Mouse (Mus musculus): ENCODE data around the gene Erich4. TPM values are rescaled to one million over a fixed set of nuclear protein-coding genes. Genes with fewer than 3 reads are reported as not detected.

Erich4 gene
- polyA plus RNA-seq (2012; rRNA removed): not detected in 2 replicates

GRCm38 (mm10) chr7:25615706-25616011, at the start of gene Erich4:
TSS of gene Erich4 (minus strand) at chr7:25615892.

GRCm38 (mm10) chr7:25658657-25659472, 43.2 kb upstream of the Erich4 start, which contains the start of the genes Bckdha and Exosc5:
TSS of gene Bckdha (minus strand) at chr7:25658981.
TSS of gene Exosc5 (plus strand) at chr7:25659164.

GRCm38 (mm10) chr7:25626509-25627430, 11.1 kb upstream of the Erich4 start, which contains the start of gene B3gnt8:
TSS of gene B3gnt8 (plus strand) at chr7:25626654.

GRCm38 (mm10) chr7:25618865-25619721, 3.4 kb upstream of the Erich4 start, which contains the start of gene Dmac2:
TSS of gene Dmac2 (plus strand) at chr7:25619414.

Other genes starting within 250 kb of the Erich4 start
- 3.7 TPM in 1 of 2 replicates, not detected in the other for gene Cnfn, start 246.2 kb downstream of the Erich4 start, polyA plus RNA-seq (2012; rRNA removed)
- 105 and 109 TPM in 2 replicates for gene Lipe, start 217.2 kb downstream of the Erich4 start, polyA plus RNA-seq (2012; rRNA removed)
- gene Cxcl17, start 203.0 kb downstream of the Erich4 start, polyA plus RNA-seq (2012; rRNA removed): 7.7 and 9.4 TPM in 2 replicates
- 7.2 and 8.8 TPM in 2 replicates for gene Ceacam1, start 138.3 kb downstream of the Erich4 start, polyA plus RNA-seq (2012; rRNA removed)
- gene Ceacam2, start 76.0 kb downstream of the Erich4 start, polyA plus RNA-seq (2012; rRNA removed): 0.03 TPM in 1 of 2 replicates, not detected in the other
- gene Dmac2, start 3.5 kb upstream of the Erich4 start, polyA plus RNA-seq (2012; rRNA removed): 51.2 and 60.0 TPM in 2 replicates
- 25.7 and 33.2 TPM in 2 replicates for gene B3gnt8, start 10.8 kb upstream of the Erich4 start, polyA plus RNA-seq (2012; rRNA removed)
- gene Bckdha, start 43.1 kb upstream of the Erich4 start, polyA plus RNA-seq (2012; rRNA removed): 255 and 263 TPM in 2 replicates
- 97.4 and 109 TPM in 2 replicates for gene Exosc5, start 43.3 kb upstream of the Erich4 start, polyA plus RNA-seq (2012; rRNA removed)
- gene Tmem91, start 59.3 kb upstream of the Erich4 start, polyA plus RNA-seq (2012; rRNA removed): 0.86 and 1.2 TPM in 2 replicates
- gene B9d2, start 64.9 kb upstream of the Erich4 start, polyA plus RNA-seq (2012; rRNA removed): 99.9 and 100 TPM in 2 replicates
- 48.5 and 56.7 TPM in 2 replicates for gene Tgfb1, start 71.1 kb upstream of the Erich4 start, polyA plus RNA-seq (2012; rRNA removed)
- gene Ccdc97, start 103.2 kb upstream of the Erich4 start, polyA plus RNA-seq (2012; rRNA removed): 117 and 135 TPM in 2 replicates
- 58.3 and 68.0 TPM in 2 replicates for gene Hnrnpul1, start 138.9 kb upstream of the Erich4 start, polyA plus RNA-seq (2012; rRNA removed)
- 164 TPM in 2 replicates for gene Axl, start 172.8 kb upstream of the Erich4 start, polyA plus RNA-seq (2012; rRNA removed)
- 62.2 and 102 TPM in 2 replicates for gene Cyp2s1, start 201.0 kb upstream of the Erich4 start, polyA plus RNA-seq (2012; rRNA removed)